13 mouse cellular contexts compared by ENCODE assay signal in the genomic region with DNA sequence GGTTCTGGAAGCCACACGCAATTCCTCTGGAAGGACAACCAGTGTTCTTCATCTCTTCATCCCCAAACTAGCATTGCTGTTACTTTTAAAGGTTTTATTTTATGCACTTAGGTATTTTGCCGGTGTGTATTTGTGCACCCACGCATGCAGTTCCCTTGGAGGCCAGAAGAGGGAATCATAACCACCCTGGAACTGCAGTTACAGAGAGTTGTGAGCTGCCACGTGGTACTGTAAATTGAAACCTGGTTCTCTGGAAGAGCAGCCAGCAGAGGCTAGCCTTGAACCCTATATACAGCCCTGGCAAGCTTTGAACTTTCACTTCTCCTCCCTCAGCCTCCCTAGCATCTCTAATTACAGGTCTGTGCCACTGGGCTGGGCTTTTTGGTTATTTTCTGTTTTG. TPM values are rescaled to one million over a fixed set of nuclear protein-coding genes. Genes with fewer than 3 reads are reported as not detected.
A peak's percentile ranks its signal among the peaks of the same experiment; 100 is the strongest.
DNase-seq lines count a peak whose midpoint lies in the region; ATAC-seq and TF ChIP-seq lines count a peak whose summit lies in the region.
"Had no signal": no experiment of that assay in that cellular context is flagged by ENCODE, and none has a peak within 500 bp of the region (broad histone marks: within the 10 kb centered on the region; RNA-seq: fewer than 3 reads in every experiment).

No protein-coding gene starts in this region.

- no peak for TF ChIP-seq EP300 in ES-Bruce4 (IDR thresholded peaks at IDR 0.05; ENCODE audit: insufficient read depth, low read depth, low read length)

- no peak overlapping the region for H3K9ac ChIP-seq in ES-Bruce4 (ENCODE audit: low read depth, poor library complexity, severe bottlenecking)
- no peak overlapping the region for H3K9ac ChIP-seq in heart, embryonic 12.5 days
- H3K9ac ChIP-seq: neural tube, embryonic 12.5 days had no signal

- peak in 1 of 2 experiments; percentile 6 for DNase-seq in left cerebral cortex, adult 2 months (ENCODE audit: extremely low spot score in 1 of 2, low spot score in 2 of 2)
- no peak for DNase-seq in left cerebral cortex, adult 11 months (ENCODE audit: low spot score)
- DNase-seq in ZHBTc4 (ENCODE audit: low read depth, low spot score) = peak; percentile 87
- DNase-seq in neural tube, embryonic 10.5 days (ENCODE audit: extremely low spot score, low spot score) = no peak
- no peak for DNase-seq in adrenal gland, postnatal 4 days (ENCODE audit: low spot score in 2 of 2)
- DNase-seq: adrenal gland, postnatal 25 days; heart, postnatal 10 days; kidney, postnatal 25 days had no signal

- 53% methylated on average over 4 of the region's 4 CpGs for WGBS in heart, embryonic 12.5 days

- ATAC-seq in megakaryocyte-erythroid progenitor cell, adult 5-6 weeks (replicated peaks; ENCODE audit: low FRiP score, low TSS enrichment, poor library complexity, severe bottlenecking) = peak; percentile 83
- no peak for ATAC-seq in heart, embryonic 12.5 days (ENCODE audit: insufficient number of reproducible peaks, low FRiP score)

- no peaks in the 10 kb centered on the region for H3K9me3 ChIP-seq in ES-Bruce4 (replicated peaks; ENCODE audit: control insufficient read depth, insufficient read depth, low read length, poor library complexity, severe bottlenecking)
- H3K9me3 ChIP-seq in heart, embryonic 12.5 days (replicated peaks) = no peaks in the 10 kb centered on the region
- H3K9me3 ChIP-seq: neural tube, embryonic 12.5 days had no signal

- H3K4me2 ChIP-seq in heart, embryonic 12.5 days = no peak overlapping the region
- H3K4me2 ChIP-seq: neural tube, embryonic 12.5 days had no signal

- no peak overlapping the region for H3K27ac ChIP-seq in left cerebral cortex, adult 2 months
- H3K27ac ChIP-seq in ES-Bruce4 (ENCODE audit: insufficient read depth, low read length) = no peak overlapping the region
- H3K27ac ChIP-seq in heart, embryonic 12.5 days (ENCODE audit: poor library complexity, severe bottlenecking) = no peak overlapping the region
- H3K27ac ChIP-seq: neural tube, embryonic 12.5 days had no signal

- no peaks in the 10 kb centered on the region for H3K4me1 ChIP-seq in ES-Bruce4 (ENCODE audit: control insufficient read depth, insufficient read depth, low read length)
- 0 out of 2 replicates have a peak, but pooled peaks cover 3% of the 10 kb centered on the region for H3K4me1 ChIP-seq in heart, embryonic 12.5 days (replicated peaks)
- H3K4me1 ChIP-seq: neural tube, embryonic 12.5 days had no signal

- peak; percentile 24 for TF ChIP-seq CTCF in left cerebral cortex, adult 2 months (IDR thresholded peaks at IDR 0.05)
- TF ChIP-seq CTCF in ES-Bruce4 (IDR thresholded peaks at IDR 0.05; ENCODE audit: low read depth, low read length) = peak; percentile 57

- H3K27me3 ChIP-seq in ES-Bruce4 (ENCODE audit: control insufficient read depth, insufficient read depth, low read length, poor library complexity, severe bottlenecking) = no peaks in the 10 kb centered on the region
- no peaks in the 10 kb centered on the region for H3K27me3 ChIP-seq in heart, embryonic 12.5 days (replicated peaks)
- H3K27me3 ChIP-seq: neural tube, embryonic 12.5 days had no signal

- no peaks in the 10 kb centered on the region for H3K36me3 ChIP-seq in ES-Bruce4 (ENCODE audit: control insufficient read depth, insufficient read depth, low read length, poor library complexity, severe bottlenecking)
- H3K36me3 ChIP-seq in heart, embryonic 12.5 days = no peaks in the 10 kb centered on the region
- H3K36me3 ChIP-seq: neural tube, embryonic 12.5 days had no signal

- no peak overlapping the region for H3K4me3 ChIP-seq in left cerebral cortex, adult 2 months
- no peak overlapping the region for H3K4me3 ChIP-seq in ES-Bruce4 (ENCODE audit: low read depth, low read length)
- no peak overlapping the region for H3K4me3 ChIP-seq in heart, embryonic 12.5 days
- H3K4me3 ChIP-seq: neural tube, embryonic 12.5 days had no signal

- intact Hi-C loops in left cerebral cortex, adult 2 months (cut with DNase I) = no loop called here

- no peak for TF ChIP-seq POLR2A in ES-Bruce4 (IDR thresholded peaks at IDR 0.05; ENCODE audit: insufficient read depth, low read length)

RNA-seq across cellular contexts. Expression of a gene that starts 18.6 kb away (rescaled TPM):
- under 1 TPM in 1 of 2 experiments, not detected in 1; 0.35 TPM for total RNA-seq in left cerebral cortex, adult 2 months (2021)
- 78.2 and 85.8 TPM in 2 replicates for polyA plus RNA-seq in ES-Bruce4 (2011; ENCODE audit: insufficient read depth, insufficient read length, low read depth, missing spikeins)
- total RNA-seq in megakaryocyte-erythroid progenitor cell, adult 5-6 weeks (2014; fragmentation: Nextera tagmentation) = 0.17 TPM in 1 of 2 replicates, not detected in the other
- not detected in 2 replicates for total RNA-seq in megakaryocyte-erythroid progenitor cell, adult 5-6 weeks (2017)
- total RNA-seq in adrenal gland, postnatal 4 days (2021) = 10 to 100 TPM; 16.9 to 17.5 TPM
- polyA plus RNA-seq in heart, embryonic 12.5 days (2016; fragmentation: Nextera tagmentation; extraction: Ambion mirVana) = 68.6 and 69.2 TPM in 2 replicates
- polyA plus RNA-seq: cortical plate, adult 2 months had no signal

RNA-seq across cellular contexts. Expression of a gene that starts 30.5 kb away (rescaled TPM):
- 10 to 100 TPM; 75.5 to 90.0 TPM for total RNA-seq in left cerebral cortex, adult 2 months (2021)
- polyA plus RNA-seq in ES-Bruce4 (2011; ENCODE audit: insufficient read depth, insufficient read length, low read depth, missing spikeins) = 312 and 328 TPM in 2 replicates
- 160 and 198 TPM in 2 replicates for total RNA-seq in megakaryocyte-erythroid progenitor cell, adult 5-6 weeks (2014; fragmentation: Nextera tagmentation)
- total RNA-seq in megakaryocyte-erythroid progenitor cell, adult 5-6 weeks (2017) = 184 and 193 TPM in 2 replicates
- total RNA-seq in adrenal gland, postnatal 4 days (2021) = 10 to 100 TPM; 58.7 to 63.1 TPM
- polyA plus RNA-seq in heart, embryonic 12.5 days (2016; fragmentation: Nextera tagmentation; extraction: Ambion mirVana) = 72.2 and 72.5 TPM in 2 replicates

Comparison
In these comparisons a context has a peak if more than half of its experiments do, and no peak if none do; other contexts are left out.
1. RNA of a gene that starts 18.6 kb away (total RNA-seq): 16.9 to 17.5 TPM in adrenal gland, postnatal 4 days; 0.35 TPM in left cerebral cortex, adult 2 months and 0.17 TPM in megakaryocyte-erythroid progenitor cell, adult 5-6 weeks; every median in the first group is over 10 times any median in the second.